Mouse (Mus musculus): ENCODE data around the gene Dpf3. TPM values are rescaled to one million over a fixed set of nuclear protein-coding genes. Genes with fewer than 3 reads are reported as not detected.

Dpf3 gene
- polyA plus RNA-seq, 1 experiment from 2014 or later = 6.7 TPM

GRCm38 (mm10) chr12:83372290-83372689 is 115.2 kb downstream of the Dpf3 start:
- Histone ChIP-seq H3K9me3 (replicated peaks) (no peaks in the 10 kb centered on the region), H3K27ac (replicated peaks) (no peak overlapping the region), H3K9ac (no peak overlapping the region), H3K4me1 (replicated peaks) (peaks cover 68% of the 10 kb centered on the region), H3K36me3 (replicated peaks) (peaks cover 5% of the 10 kb centered on the region; the same call in 1 of the 2 replicates), H3K4me2 (no peak overlapping the region), H3K27me3 (no peaks in the 10 kb centered on the region), H3K4me3 (replicated peaks) (no peak overlapping the region)
- WGBS (ENCODE audit: insufficient replicate concordance) = 68% methylated on average over 7 of the region's 7 CpGs
- ATAC-seq (ENCODE audit: insufficient read depth) = no peak

GRCm38 (mm10) chr12:83370221-83370620 is 117.3 kb downstream of the Dpf3 start:
- Histone ChIP-seq H3K36me3 (replicated peaks) (peaks cover 5% of the 10 kb centered on the region), H3K27me3 (no peaks in the 10 kb centered on the region), H3K4me3 (replicated peaks) (no peak overlapping the region), H3K4me2 (peak overlapping the region; percentile 31; the same call in 1 of the 2 replicates), H3K4me1 (replicated peaks) (peaks cover 49% of the 10 kb centered on the region), H3K9me3 (replicated peaks) (no peaks in the 10 kb centered on the region), H3K27ac (replicated peaks) (peak overlapping the region; percentile 52), H3K9ac (no peak overlapping the region)
- peak; percentile 84 for ATAC-seq (ENCODE audit: insufficient read depth)
- WGBS (ENCODE audit: insufficient replicate concordance) = 59% methylated on average over 11 of the region's 11 CpGs

GRCm38 (mm10) chr12:83369416-83369815 is 118.1 kb downstream of the Dpf3 start:
- ATAC-seq (ENCODE audit: insufficient read depth) = no peak
- Histone ChIP-seq H3K4me2 (no peak overlapping the region), H3K4me1 (replicated peaks) (peaks cover 41% of the 10 kb centered on the region), H3K4me3 (replicated peaks) (no peak overlapping the region), H3K27me3 (no peaks in the 10 kb centered on the region), H3K9ac (no peak overlapping the region), H3K9me3 (replicated peaks) (no peaks in the 10 kb centered on the region), H3K27ac (replicated peaks) (0 out of 2 replicates have a peak overlapping the region, but pooled peaks have one; percentile 9), H3K36me3 (replicated peaks) (peaks cover 5% of the 10 kb centered on the region)
- 85% methylated on average over 5 of the region's 5 CpGs for WGBS (ENCODE audit: insufficient replicate concordance)

DNA sequence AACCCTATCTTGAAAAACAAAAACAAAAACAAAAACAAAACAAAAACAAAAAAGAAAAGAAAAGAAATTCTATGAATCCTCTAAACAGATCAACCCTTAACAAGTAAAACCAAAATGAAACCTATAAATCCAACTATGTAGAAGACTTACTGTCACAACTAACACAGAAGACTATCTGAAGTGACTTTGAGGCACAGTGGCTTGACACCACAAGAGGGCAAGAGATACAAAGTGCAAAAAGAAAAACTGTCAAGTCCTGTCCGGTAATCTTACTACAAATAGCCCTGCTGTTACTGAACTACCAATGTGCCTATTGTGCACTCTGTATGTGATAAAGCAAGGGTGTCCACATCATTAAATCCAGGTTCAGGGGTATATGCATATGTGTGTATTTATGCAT is 120.0 kb downstream of the Dpf3 start:
- Histone ChIP-seq H3K4me2 (no peak overlapping the region), H3K9ac (no peak overlapping the region), H3K36me3 (replicated peaks) (peaks cover 5% of the 10 kb centered on the region), H3K4me3 (replicated peaks) (no peak overlapping the region), H3K27me3 (no peaks in the 10 kb centered on the region), H3K27ac (replicated peaks) (no peak overlapping the region), H3K4me1 (replicated peaks) (peaks cover 30% of the 10 kb centered on the region), H3K9me3 (replicated peaks) (no peaks in the 10 kb centered on the region)
- ATAC-seq (ENCODE audit: insufficient read depth) = no peak
- 68% methylated on average over 1 of the region's 1 CpGs for WGBS (ENCODE audit: insufficient replicate concordance)

DNA sequence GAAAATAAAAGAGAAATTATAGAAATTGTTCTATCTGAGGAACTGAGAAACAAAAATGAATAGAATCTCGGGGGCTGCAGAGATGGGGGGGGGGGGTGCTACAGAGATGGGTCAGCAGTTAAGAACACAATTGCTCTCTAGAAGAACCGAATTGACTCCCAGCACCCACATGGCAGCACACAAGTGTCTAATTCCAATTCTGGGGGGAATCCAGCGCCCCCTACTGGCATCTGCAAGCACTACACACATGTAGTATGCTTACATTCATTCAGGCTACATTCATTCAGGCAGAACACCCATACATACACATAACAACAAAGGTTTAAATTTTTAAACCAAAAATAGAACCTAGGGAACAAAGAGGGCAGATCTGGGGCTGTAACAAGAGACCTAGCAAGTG is 122.7 kb downstream of the Dpf3 start:
- Histone ChIP-seq H3K27ac (replicated peaks) (no peak overlapping the region), H3K4me2 (no peak overlapping the region), H3K9me3 (replicated peaks) (no peaks in the 10 kb centered on the region), H3K9ac (no peak overlapping the region), H3K4me3 (replicated peaks) (no peak overlapping the region), H3K27me3 (no peaks in the 10 kb centered on the region), H3K36me3 (replicated peaks) (peaks cover 5% of the 10 kb centered on the region), H3K4me1 (replicated peaks) (peaks cover 8% of the 10 kb centered on the region)
- ATAC-seq (ENCODE audit: insufficient read depth) = no peak
- WGBS (ENCODE audit: insufficient replicate concordance) = 63% methylated on average over 3 of the region's 3 CpGs

GRCm38 (mm10) chr12:83361801-83362200 is 125.7 kb downstream of the Dpf3 start:
- Histone ChIP-seq H3K36me3 (replicated peaks) (no peaks in the 10 kb centered on the region; the same call in 1 of the 2 replicates), H3K4me3 (replicated peaks) (no peak overlapping the region), H3K9me3 (replicated peaks) (no peaks in the 10 kb centered on the region), H3K4me1 (replicated peaks) (no peaks in the 10 kb centered on the region), H3K9ac (no peak overlapping the region), H3K27ac (replicated peaks) (no peak overlapping the region), H3K27me3 (no peaks in the 10 kb centered on the region), H3K4me2 (no peak overlapping the region)
- WGBS (ENCODE audit: insufficient replicate concordance) = 80% methylated on average over 3 of the region's 3 CpGs
- no peak for ATAC-seq (ENCODE audit: insufficient read depth)

DNA sequence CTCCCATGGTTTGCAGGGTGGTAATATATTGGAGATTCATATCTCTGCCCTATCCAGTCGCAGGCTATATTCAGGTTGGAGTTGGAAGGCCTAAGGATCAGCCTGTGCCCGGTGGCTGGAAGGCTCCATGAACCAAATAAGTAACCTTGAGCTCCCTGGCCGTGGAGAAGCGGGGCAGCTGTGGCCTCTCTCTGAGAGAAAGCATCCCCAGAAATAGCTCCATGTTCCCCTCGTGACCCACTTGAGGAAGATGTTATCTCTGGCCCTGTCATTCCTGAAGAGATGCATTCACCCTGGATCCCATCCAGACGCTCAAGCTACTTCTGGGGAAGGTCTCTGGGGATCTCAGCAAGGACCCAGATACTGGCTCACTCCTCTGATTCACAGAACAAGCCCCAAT is 134.9 kb downstream of the Dpf3 start:
- Histone ChIP-seq H3K4me3 (replicated peaks) (no peak overlapping the region), H3K9ac (no peak overlapping the region), H3K9me3 (replicated peaks) (no peaks in the 10 kb centered on the region), H3K27me3 (no peaks in the 10 kb centered on the region), H3K4me1 (replicated peaks) (no peaks in the 10 kb centered on the region), H3K4me2 (no peak overlapping the region), H3K27ac (replicated peaks) (no peak overlapping the region), H3K36me3 (replicated peaks) (no peaks in the 10 kb centered on the region)
- no peak for ATAC-seq (ENCODE audit: insufficient read depth)
- 73% methylated on average over 6 of the region's 6 CpGs for WGBS (ENCODE audit: insufficient replicate concordance)

- H3K4me2 ChIP-seq = no peak overlapping the region
- H3K27ac ChIP-seq (replicated peaks) = no peak overlapping the region
- no peak overlapping the region for H3K4me3 ChIP-seq (replicated peaks)
- ATAC-seq (ENCODE audit: insufficient read depth) = no peak
- H3K4me1 ChIP-seq (replicated peaks) = no peaks in the 10 kb centered on the region
- H3K9ac ChIP-seq = no peak overlapping the region
- WGBS (ENCODE audit: insufficient replicate concordance) = 82% methylated on average over 5 of the region's 5 CpGs
- H3K36me3 ChIP-seq (replicated peaks) = no peaks in the 10 kb centered on the region
- H3K27me3 ChIP-seq = no peaks in the 10 kb centered on the region
- no peaks in the 10 kb centered on the region for H3K9me3 ChIP-seq (replicated peaks)
Measured at GRCm38 (mm10) chr12:83349736-83350135, 137.8 kb downstream of the Dpf3 start.

- Histone ChIP-seq H3K4me1 (replicated peaks) (no peaks in the 10 kb centered on the region), H3K9me3 (replicated peaks) (no peaks in the 10 kb centered on the region), H3K36me3 (replicated peaks) (no peaks in the 10 kb centered on the region), H3K27me3 (no peaks in the 10 kb centered on the region), H3K27ac (replicated peaks) (no peak overlapping the region), H3K4me2 (no peak overlapping the region), H3K4me3 (replicated peaks) (no peak overlapping the region), H3K9ac (no peak overlapping the region)
- 70% methylated on average over 3 of the region's 3 CpGs for WGBS (ENCODE audit: insufficient replicate concordance)
- ATAC-seq (ENCODE audit: insufficient read depth) = no peak
Measured at GRCm38 (mm10) chr12:83348246-83348645, 139.3 kb downstream of the Dpf3 start.

DNA sequence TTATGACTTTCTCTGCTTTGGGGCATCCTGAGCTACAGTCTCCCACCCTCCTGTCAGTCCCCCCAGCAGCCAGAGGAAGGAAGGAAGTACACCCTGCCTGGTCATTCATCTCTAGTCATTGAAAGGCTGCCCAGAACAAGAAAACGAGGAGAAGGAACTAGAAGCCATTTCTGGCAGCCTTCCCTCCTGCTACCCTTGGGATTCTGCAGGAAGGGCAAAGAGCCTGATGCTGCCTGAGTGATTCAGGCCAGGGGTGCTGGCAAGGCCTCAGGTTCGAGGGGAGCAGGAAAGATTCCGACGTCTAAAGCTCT is 144.7 kb downstream of the Dpf3 start:
- Histone ChIP-seq H3K9me3 (replicated peaks) (no peaks in the 10 kb centered on the region), H3K36me3 (replicated peaks) (no peaks in the 10 kb centered on the region), H3K4me2 (no peak overlapping the region), H3K27me3 (no peaks in the 10 kb centered on the region), H3K27ac (replicated peaks) (no peak overlapping the region), H3K9ac (no peak overlapping the region), H3K4me1 (replicated peaks) (no peaks in the 10 kb centered on the region), H3K4me3 (replicated peaks) (no peak overlapping the region)
- no peak for ATAC-seq (ENCODE audit: insufficient read depth)
- WGBS (ENCODE audit: insufficient replicate concordance) = 45% methylated on average over 4 of the region's 4 CpGs

DNA sequence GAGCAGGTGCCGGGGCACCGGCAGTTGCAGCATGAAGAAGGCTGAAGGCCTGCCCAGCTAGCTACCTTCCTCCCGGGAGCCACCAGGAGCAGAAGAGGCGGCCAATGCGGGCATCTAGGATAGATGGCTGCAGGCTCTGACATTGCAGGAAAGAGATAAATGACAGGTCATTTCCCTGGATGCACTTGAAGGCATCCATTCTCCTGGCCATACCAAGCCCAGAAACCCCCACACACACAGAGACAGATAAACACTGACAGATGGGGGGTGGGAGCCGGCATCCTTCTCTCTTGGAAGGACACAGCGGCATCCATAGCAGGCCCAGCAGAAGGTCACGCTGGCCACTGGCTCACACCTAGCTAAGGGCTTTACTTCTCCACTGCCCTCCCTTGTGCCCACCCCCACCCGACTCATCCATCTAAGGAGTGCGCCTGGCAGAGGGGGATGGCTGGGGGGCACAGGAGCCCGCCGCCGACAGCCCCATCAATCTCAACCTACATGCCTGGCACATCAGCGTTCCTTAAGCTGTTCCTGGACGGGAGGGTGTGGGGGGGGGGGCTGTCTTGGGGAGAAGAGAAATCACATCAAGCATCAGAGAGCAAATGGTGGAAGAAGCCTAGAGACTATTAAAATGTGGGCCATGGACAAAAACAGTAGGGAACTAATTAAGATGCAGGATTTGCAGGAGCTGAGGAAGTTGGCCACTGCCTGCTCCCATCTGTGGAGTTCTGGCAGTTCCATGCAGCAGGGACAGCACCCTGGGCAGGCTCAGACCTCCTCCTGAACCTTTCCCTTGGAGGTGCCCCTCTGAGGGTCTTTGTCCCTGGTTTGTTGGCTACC is 145.3 kb downstream of the Dpf3 start:
- no peaks in the 10 kb centered on the region for H3K36me3 ChIP-seq (replicated peaks)
- H3K27ac ChIP-seq (replicated peaks) = no peak overlapping the region
- ATAC-seq (ENCODE audit: insufficient read depth) = no peak
- H3K4me1 ChIP-seq (replicated peaks) = no peaks in the 10 kb centered on the region
- H3K27me3 ChIP-seq = no peaks in the 10 kb centered on the region
- 71% methylated on average over 15 of the region's 15 CpGs for WGBS (ENCODE audit: insufficient replicate concordance)
- no peak overlapping the region for H3K4me2 ChIP-seq
- H3K4me3 ChIP-seq (replicated peaks) = no peak overlapping the region
- H3K9me3 ChIP-seq (replicated peaks) = no peaks in the 10 kb centered on the region
- H3K9ac ChIP-seq = no peak overlapping the region

DNA sequence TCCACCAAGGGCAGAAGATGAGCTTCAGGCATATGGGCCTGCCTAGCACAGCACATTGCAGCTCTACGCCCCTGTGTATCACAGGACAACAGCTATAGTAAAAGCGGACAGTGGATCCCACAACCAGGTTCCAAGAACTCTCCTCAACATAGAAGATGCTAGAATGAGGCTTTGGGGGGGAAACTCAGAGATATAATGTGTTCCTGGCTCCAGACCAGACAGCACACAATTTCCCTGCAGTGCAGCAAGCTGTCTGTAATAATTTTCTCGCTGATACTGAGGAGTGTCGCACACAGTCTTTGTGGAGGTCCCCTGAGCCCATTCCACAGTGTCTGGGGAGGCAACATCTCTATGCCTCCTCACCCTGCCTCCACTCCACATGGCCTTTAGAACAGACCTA is 146.6 kb downstream of the Dpf3 start:
- H3K27ac ChIP-seq (replicated peaks) = no peak overlapping the region
- WGBS (ENCODE audit: insufficient replicate concordance) = 82% methylated on average over 4 of the region's 4 CpGs
- H3K27me3 ChIP-seq = no peaks in the 10 kb centered on the region
- H3K4me1 ChIP-seq (replicated peaks) = no peaks in the 10 kb centered on the region
- no peak overlapping the region for H3K9ac ChIP-seq
- no peaks in the 10 kb centered on the region for H3K36me3 ChIP-seq (replicated peaks)
- H3K4me2 ChIP-seq = no peak overlapping the region
- H3K4me3 ChIP-seq (replicated peaks) = no peak overlapping the region
- no peak for ATAC-seq (ENCODE audit: insufficient read depth)
- H3K9me3 ChIP-seq (replicated peaks) = no peaks in the 10 kb centered on the region

Measured in liver, embryonic 15.5 days (tissue).